Mouse (Mus musculus) inflammation-experienced regulatory T-cells, adult 6 months (primary cell): ENCODE results near the gene Fam83d. TPM values are rescaled to one million over a fixed set of nuclear protein-coding genes. Genes with fewer than 3 reads are reported as not detected.

ENCODE experiments used
- ATAC-seq: one replicate; pipeline ENCODE4 v1.8.0; 2017
- polyA plus RNA-seq, 3 experiments: library from polyadenylated mRNA; unstranded; fragments of 100-300 nt; shearing (Covaris generic); gene quantifications; one replicate each; pipeline ENCODE4 v1.2.1; 2017

Gene Fam83d
- polyA plus RNA-seq, 3 experiments from 2014 or later = 0.50 to 3.9 (median 0.59) TPM

DNA sequence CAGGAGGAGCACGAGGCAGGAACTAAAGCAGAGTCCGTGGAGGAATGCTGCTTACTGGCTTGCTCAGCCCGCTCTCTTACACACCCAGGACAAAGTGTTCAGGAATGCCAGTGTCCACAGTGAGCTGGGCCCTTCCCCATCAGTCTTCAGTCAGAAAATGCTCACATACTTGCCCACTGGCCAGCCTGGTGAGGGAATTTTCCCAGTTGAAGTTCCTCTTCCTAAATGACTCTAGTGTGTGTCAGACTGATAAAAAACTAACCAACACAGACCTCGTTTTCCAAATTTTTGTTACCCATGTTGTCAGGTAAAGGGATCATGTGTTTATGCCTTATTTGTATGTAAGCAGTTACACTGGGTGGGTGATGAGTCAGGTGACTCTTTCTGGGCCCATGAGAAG is 48.3 kb downstream of the Fam83d start:
- ATAC-seq = no peak

DNA sequence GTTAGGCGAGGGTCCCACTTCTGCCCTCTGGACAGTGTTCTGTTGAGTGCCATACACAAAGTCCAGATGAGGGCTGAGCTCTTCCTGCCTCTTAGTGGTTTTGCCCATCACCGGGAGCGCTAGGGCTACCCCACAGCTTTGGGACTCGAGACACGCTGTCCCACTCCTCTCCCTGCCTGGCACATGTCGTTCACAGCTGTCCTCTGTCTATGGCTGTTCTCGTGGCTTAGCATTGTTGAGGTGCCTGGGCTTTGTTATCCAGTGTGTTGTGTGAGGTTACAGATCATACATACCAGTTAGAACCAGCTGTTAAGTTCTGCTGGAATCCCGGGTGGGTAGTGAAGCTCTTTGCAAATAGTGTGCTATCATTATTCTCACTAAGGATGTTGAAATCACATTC is 49.8 kb downstream of the Fam83d start:
- ATAC-seq = no peak

DNA sequence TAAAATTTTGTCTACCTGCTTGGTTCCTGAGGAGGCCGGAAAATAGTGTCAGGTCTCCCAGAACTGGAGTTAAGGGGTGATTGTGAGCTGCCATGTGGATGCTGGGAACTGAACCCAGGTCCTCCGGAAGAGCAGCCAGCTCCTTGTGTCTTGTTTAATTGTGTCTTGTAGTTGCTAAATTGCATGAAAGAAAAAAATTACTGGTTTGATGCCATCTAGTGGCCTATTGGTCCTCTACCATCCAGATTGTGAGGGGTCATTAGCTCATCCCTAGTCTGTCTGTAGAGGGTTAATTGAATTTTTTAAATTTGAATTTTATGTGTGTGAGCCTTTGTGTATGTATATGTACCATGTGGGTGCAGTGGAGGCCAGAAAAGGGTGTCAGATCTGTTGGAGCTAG is 60.2 kb downstream of the Fam83d start:
- ATAC-seq = no peak

DNA sequence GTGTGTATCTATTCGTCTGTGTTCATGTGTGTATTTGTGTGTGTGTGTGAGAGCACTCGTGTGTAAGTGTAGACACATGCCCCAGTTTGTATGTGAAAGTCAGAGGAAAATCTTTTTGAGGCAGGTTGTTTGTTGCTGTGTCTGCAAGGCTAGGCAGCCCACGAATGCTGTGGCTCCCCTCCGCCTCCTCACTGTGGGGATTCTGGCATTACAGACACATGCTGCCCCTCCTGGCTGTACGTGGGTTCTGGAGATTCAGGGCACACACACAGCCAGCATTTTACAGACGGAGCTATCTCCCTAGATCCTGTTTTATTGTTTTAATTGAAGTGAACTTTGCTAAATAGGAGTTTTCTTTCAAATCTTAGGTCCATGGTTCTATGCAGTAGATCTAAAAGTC is 61.9 kb downstream of the Fam83d start:
- no peak for ATAC-seq

DNA sequence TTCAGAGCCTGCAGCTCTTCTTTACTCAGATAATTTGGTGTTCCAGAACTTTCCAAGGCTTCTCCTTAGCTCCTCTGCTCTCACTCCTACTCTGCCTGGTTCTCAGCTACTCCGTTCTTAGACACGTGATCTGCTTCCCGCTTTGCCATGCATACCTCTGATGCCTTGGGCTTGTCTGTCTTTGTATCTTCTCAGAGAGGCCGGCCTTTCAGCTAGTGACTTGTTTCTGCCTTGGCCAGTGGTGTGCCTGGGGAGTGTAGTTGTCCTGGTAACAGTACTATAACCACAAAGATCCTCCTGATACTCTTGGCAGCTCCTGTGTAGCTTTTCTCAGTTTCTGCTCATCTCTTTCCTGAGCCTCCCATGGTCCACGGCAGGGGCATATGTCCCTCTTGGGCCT is 65.3 kb downstream of the Fam83d start:
- ATAC-seq = no peak

DNA sequence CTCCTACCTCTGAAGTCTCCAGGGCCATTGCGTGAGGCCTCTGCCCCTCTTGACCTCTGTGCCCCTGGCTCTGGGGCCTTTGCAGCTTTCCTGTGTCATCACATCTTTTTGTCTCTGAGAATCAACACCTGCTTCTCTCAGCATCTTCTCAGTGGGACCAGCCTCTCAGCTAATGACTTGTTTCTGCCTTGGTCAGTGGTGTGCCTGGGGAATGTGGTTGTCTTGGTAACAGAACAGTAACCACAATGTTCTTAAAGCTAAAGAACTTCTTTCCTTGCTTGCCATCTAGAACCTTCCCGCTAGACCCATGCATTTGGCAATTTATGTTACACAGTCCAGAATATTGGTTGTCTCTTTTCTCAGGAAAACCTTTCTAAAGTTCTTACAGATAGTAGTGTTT is 65.8 kb downstream of the Fam83d start:
- no peak for ATAC-seq

Other genes starting within 250 kb of the Fam83d start
- not detected for gene Slc32a1, start 157.3 kb upstream of the Fam83d start, polyA plus RNA-seq
- gene Actr5, start 143.2 kb upstream of the Fam83d start, polyA plus RNA-seq = 1 to 10 TPM; 2.5 to 5.2 (median 2.8) TPM
- gene Ppp1r16b, start 102.7 kb upstream of the Fam83d start, polyA plus RNA-seq = 100 to 1,000 TPM; 106 to 120 (median 115) TPM
- gene Dhx35, start 26.7 kb downstream of the Fam83d start, polyA plus RNA-seq = 10 to 100 TPM; 12.7 to 16.1 (median 14.1) TPM